Mouse (Mus musculus): ENCODE measurements around the gene Lrrc4. TPM values are rescaled to one million over a fixed set of nuclear protein-coding genes. Genes with fewer than 3 reads are reported as not detected.

The Lrrc4 gene
- polyA plus RNA-seq, 1 experiment from 2014 or later, result 0.40 TPM

Other genes with a start within 250 kb of the Lrrc4 start
- not detected in 2 replicates for gene Lep, start 228.5 kb upstream of the Lrrc4 start, polyA plus RNA-seq (2015; fragmentation: Nextera tagmentation; extraction: Ambion mirVana)